Mouse (Mus musculus) testis, adult 2 months (tissue): Measurements from ENCODE around the gene Csf3.

Experiments
- CTCF ChIP-seq: fragments of 200-500 bp; IDR thresholded peaks from 2 replicates; pipeline ENCODE4 v1.5.1; 2012; ENCODE audit warnings: low read depth, mild to moderate bottlenecking, inconsistent platforms, low read length, moderate library complexity; ENCODE audit not compliant: control insufficient read depth, insufficient read depth, insufficient replicate concordance
- POLR2A ChIP-seq: fragments of 200-500 bp; IDR thresholded peaks from 2 replicates; pipeline ENCODE4 v1.6.1; 2012; ENCODE audit warnings: low read depth, mild to moderate bottlenecking, inconsistent platforms, low read length, moderate library complexity; ENCODE audit not compliant: control insufficient read depth

GRCm38 (mm10) chr11:98701213-98701670 lies at the start of gene Csf3:
- no peak for TF ChIP-seq POLR2A
- no peak for TF ChIP-seq CTCF
